Mouse (Mus musculus) CH12.LX (cell line): ENCODE results near the gene Tex21. TPM values are rescaled to one million over a fixed set of nuclear protein-coding genes. Genes with fewer than 3 reads are reported as not detected.

ENCODE experiments used
- DNase-seq: peaks from one replicate; pipeline ENCODE4 v3.0.0-alpha.2; 2013; ENCODE audit errors: extremely low read depth
- H3K27ac ChIP-seq: 2 replicates; pipeline ENCODE4 v1.5.1; 2012; ENCODE audit warnings: low read depth, mild to moderate bottlenecking, control low read depth, moderate library complexity; ENCODE audit not compliant: insufficient read depth
- H3K27me3 ChIP-seq: replicated peaks from 2 replicates; pipeline ENCODE3; 2012; ENCODE audit warnings: inconsistent platforms
- H3K36me3 ChIP-seq, 2 experiments: replicated peaks in 1 of 2; 2 replicates each; pipeline versions ENCODE3 to v1.6.1; 2012; ENCODE audit warnings: inconsistent platforms in 1 of 2, low read length in 1 of 2, mild to moderate bottlenecking in 1 of 2, mixed read lengths in 1 of 2, moderate library complexity in 1 of 2; ENCODE audit not compliant: control insufficient read depth in 1 of 2, insufficient read depth in 1 of 2
- H3K4me1 ChIP-seq, 2 experiments: 2 replicates each; pipeline ENCODE4 v1.6.1; 2012; ENCODE audit warnings: inconsistent platforms in 1 of 2, moderate library complexity in 1 of 2; ENCODE audit not compliant: insufficient read depth in 2 of 2, control insufficient read depth in 1 of 2
- H3K4me2 ChIP-seq: 2 replicates; pipeline ENCODE4 v1.6.1; 2012; ENCODE audit warnings: low read depth, mild to moderate bottlenecking, control low read depth; ENCODE audit not compliant: poor library complexity, insufficient read depth, severe bottlenecking
- H3K4me3 ChIP-seq, 3 experiments: fragments of 150-350 bp in 1 of 3; sonication (generic) in 1 of 3; replicated peaks in 1 of 3; 2 replicates each; pipeline versions ENCODE3 to v1.5.1; 2011 to 2012; ENCODE audit warnings: low read depth in 2 of 3, low read length in 2 of 3, mild to moderate bottlenecking in 2 of 3, moderate library complexity in 2 of 3, control low read depth in 1 of 3, improper control_type of control experiment in 1 of 3, inconsistent platforms in 1 of 3, mixed read lengths in 1 of 3; ENCODE audit not compliant: poor library complexity in 1 of 3
- H3K79me2 ChIP-seq: replicated peaks from 2 replicates; pipeline ENCODE4 v1.6.1; 2012; ENCODE audit warnings: mild to moderate bottlenecking, moderate library complexity; ENCODE audit not compliant: control insufficient read depth, poor library complexity, insufficient read depth, severe bottlenecking; ENCODE audit errors: extremely low read depth
- H3K9ac ChIP-seq: 2 replicates; pipeline ENCODE4 v1.6.1; 2012; ENCODE audit warnings: low read depth, mild to moderate bottlenecking, control low read depth, moderate library complexity; ENCODE audit not compliant: insufficient read depth
- H3K9me3 ChIP-seq: replicated peaks from 2 replicates; pipeline ENCODE3; 2012; ENCODE audit warnings: low read length, inconsistent platforms, mixed read lengths
- BHLHE40 ChIP-seq: IDR thresholded peaks from 2 replicates; pipeline ENCODE4 v1.6.1; 2011; ENCODE audit warnings: mild to moderate bottlenecking, low read depth, low read length, improper control_type of control experiment
- CHD1 ChIP-seq: IDR thresholded peaks from 2 replicates; pipeline ENCODE4 v1.6.1; 2012; ENCODE audit warnings: low read depth, low read length, improper control_type of control experiment, inconsistent platforms
- CHD2 ChIP-seq: IDR thresholded peaks from 2 replicates; pipeline ENCODE4 v1.6.1; 2011; ENCODE audit warnings: low read length, improper control_type of control experiment
- CTCF ChIP-seq, 2 experiments: IDR thresholded peaks in 1 of 2; conservative IDR thresholded peaks in 1 of 2; 2 replicates each; pipeline ENCODE4 v1.5.1; 2011 to 2012; ENCODE audit warnings: low read depth in 2 of 2, low read length in 2 of 2, improper control_type of control experiment in 1 of 2, inconsistent platforms in 1 of 2, mild to moderate bottlenecking in 1 of 2, moderate library complexity in 1 of 2
- E2F4 ChIP-seq: IDR thresholded peaks from 2 replicates; pipeline ENCODE4 v1.6.1; 2011; ENCODE audit warnings: low read depth, low read length, improper control_type of control experiment; ENCODE audit not compliant: insufficient replicate concordance
- ELF1 ChIP-seq: IDR thresholded peaks from 2 replicates; pipeline ENCODE4 v1.6.1; 2014; ENCODE audit warnings: low read depth, mild to moderate bottlenecking, inconsistent platforms, low read length, improper control_type of control experiment
- EP300 ChIP-seq: IDR thresholded peaks from 2 replicates; pipeline ENCODE4 v1.6.1; 2011; ENCODE audit warnings: low read length, improper control_type of control experiment
- ETS1 ChIP-seq: conservative IDR thresholded peaks from 2 replicates; pipeline ENCODE4 v1.6.1; 2012; ENCODE audit warnings: low read depth, mild to moderate bottlenecking, inconsistent platforms, low read length, improper control_type of control experiment, moderate library complexity
- GABPA ChIP-seq: IDR thresholded peaks from 2 replicates; pipeline ENCODE4 v1.6.1; 2012; ENCODE audit warnings: low read depth, low read length, improper control_type of control experiment, inconsistent platforms; ENCODE audit not compliant: insufficient replicate concordance
- HCFC1 ChIP-seq: IDR thresholded peaks from 2 replicates; pipeline ENCODE4 v1.6.1; 2012; ENCODE audit warnings: low read depth, mild to moderate bottlenecking, inconsistent platforms, low read length, improper control_type of control experiment
- IRF4 ChIP-seq: IDR thresholded peaks from 2 replicates; pipeline ENCODE4 v1.6.1; 2014; ENCODE audit warnings: low read depth, mild to moderate bottlenecking, inconsistent platforms, low read length, improper control_type of control experiment
- JUN ChIP-seq: IDR thresholded peaks from 2 replicates; pipeline ENCODE4 v1.6.1; 2011; ENCODE audit warnings: low read depth, mild to moderate bottlenecking, low read length, improper control_type of control experiment, moderate library complexity; ENCODE audit not compliant: insufficient read depth
- JUND ChIP-seq: conservative IDR thresholded peaks from 2 replicates; pipeline ENCODE4 v1.6.1; 2011; ENCODE audit warnings: low read depth, low read length, improper control_type of control experiment
- KAT2A ChIP-seq: IDR thresholded peaks from 2 replicates; pipeline ENCODE4 v1.6.1; 2012; ENCODE audit warnings: low read length, improper control_type of control experiment, inconsistent platforms; ENCODE audit not compliant: insufficient replicate concordance
- MAFK ChIP-seq: IDR thresholded peaks from 2 replicates; pipeline ENCODE4 v1.6.1; 2011; ENCODE audit warnings: low read length, improper control_type of control experiment; ENCODE audit not compliant: insufficient replicate concordance
- MAX ChIP-seq: IDR thresholded peaks from 2 replicates; pipeline ENCODE4 v1.6.1; 2011; ENCODE audit warnings: low read length, improper control_type of control experiment
- MAZ ChIP-seq: IDR thresholded peaks from 2 replicates; pipeline ENCODE4 v1.6.1; 2012; ENCODE audit warnings: low read depth, mild to moderate bottlenecking, inconsistent platforms, low read length, improper control_type of control experiment, moderate library complexity
- MEF2A ChIP-seq: IDR thresholded peaks from 2 replicates; pipeline ENCODE4 v1.6.1; 2014; ENCODE audit warnings: low read depth, mild to moderate bottlenecking, inconsistent platforms, low read length, improper control_type of control experiment, borderline replicate concordance
- MXI1 ChIP-seq: IDR thresholded peaks from 2 replicates; pipeline ENCODE4 v1.6.1; 2011; ENCODE audit warnings: mild to moderate bottlenecking, low read depth, low read length, improper control_type of control experiment
- MYC ChIP-seq: IDR thresholded peaks from 2 replicates; pipeline ENCODE4 v1.6.1; 2011; ENCODE audit warnings: low read depth, mild to moderate bottlenecking, improper control_type of control experiment, low read length
- NELFE ChIP-seq: IDR thresholded peaks from 2 replicates; pipeline ENCODE4 v1.6.1; 2011; ENCODE audit warnings: low read depth, low read length, improper control_type of control experiment
- NRF1 ChIP-seq: IDR thresholded peaks from 2 replicates; pipeline ENCODE4 v1.6.1; 2014; ENCODE audit warnings: low read depth, mild to moderate bottlenecking, inconsistent platforms, low read length, improper control_type of control experiment, moderate library complexity
- PAX5 ChIP-seq: IDR thresholded peaks from 2 replicates; pipeline ENCODE4 v1.6.1; 2012; ENCODE audit warnings: low read length, inconsistent platforms, mixed read lengths
- POLR2A ChIP-seq: IDR thresholded peaks from 2 replicates; pipeline ENCODE4 v1.6.1; 2011; ENCODE audit warnings: low read depth, mild to moderate bottlenecking, improper control_type of control experiment, low read length
- POLR2AphosphoS2 ChIP-seq: IDR thresholded peaks from 2 replicates; pipeline ENCODE4 v1.6.1; 2011; ENCODE audit warnings: low read depth, low read length, improper control_type of control experiment
- RAD21 ChIP-seq: IDR thresholded peaks from 2 replicates; pipeline ENCODE4 v1.6.1; 2011; ENCODE audit warnings: low read depth, mild to moderate bottlenecking, low read length, improper control_type of control experiment, moderate library complexity
- RCOR1 ChIP-seq: conservative IDR thresholded peaks from 2 replicates; pipeline ENCODE4 v1.6.1; 2012; ENCODE audit warnings: low read depth, mild to moderate bottlenecking, inconsistent platforms, low read length, improper control_type of control experiment
- SIN3A ChIP-seq: IDR thresholded peaks from 2 replicates; pipeline ENCODE4 v1.6.1; 2012; ENCODE audit warnings: low read length, improper control_type of control experiment, inconsistent platforms
- SMC3 ChIP-seq: IDR thresholded peaks from 2 replicates; pipeline ENCODE4 v1.6.1; 2011; ENCODE audit warnings: low read depth, low read length, improper control_type of control experiment
- TBP ChIP-seq: conservative IDR thresholded peaks from 2 replicates; pipeline ENCODE4 v1.6.1; 2011; ENCODE audit warnings: low read depth, low read length, improper control_type of control experiment
- TCF12 ChIP-seq: IDR thresholded peaks from 2 replicates; pipeline ENCODE4 v1.6.1; 2014; ENCODE audit warnings: low read depth, mild to moderate bottlenecking, inconsistent platforms, low read length, improper control_type of control experiment
- UBTF ChIP-seq: IDR thresholded peaks from 2 replicates; pipeline ENCODE4 v1.6.1; 2012; ENCODE audit warnings: low read depth, mild to moderate bottlenecking, inconsistent platforms, low read length, improper control_type of control experiment, moderate library complexity
- USF1 ChIP-seq: IDR thresholded peaks from 2 replicates; pipeline ENCODE4 v1.6.1; 2014; ENCODE audit warnings: low read depth, mild to moderate bottlenecking, inconsistent platforms, low read length, improper control_type of control experiment
- USF2 ChIP-seq: conservative IDR thresholded peaks from 2 replicates; pipeline ENCODE4 v1.6.1; 2011; ENCODE audit warnings: low read depth, low read length, improper control_type of control experiment
- ZC3H11A ChIP-seq: IDR thresholded peaks from 2 replicates; pipeline ENCODE4 v1.6.1; 2012; ENCODE audit warnings: low read depth, mild to moderate bottlenecking, inconsistent platforms, low read length, improper control_type of control experiment
- ZKSCAN1 ChIP-seq: IDR thresholded peaks from 2 replicates; pipeline ENCODE4 v1.6.1; 2012; ENCODE audit warnings: low read depth, inconsistent platforms, low read length, improper control_type of control experiment, borderline replicate concordance
- ZMIZ1 ChIP-seq: IDR thresholded peaks from 2 replicates; pipeline ENCODE4 v1.6.1; 2012; ENCODE audit warnings: low read depth, mild to moderate bottlenecking, inconsistent platforms, low read length, improper control_type of control experiment
- ZNF384 ChIP-seq: IDR thresholded peaks from 2 replicates; pipeline ENCODE4 v1.6.1; 2012; ENCODE audit warnings: low read depth, low read length, improper control_type of control experiment, inconsistent platforms
- dilution Hi-C: fragments of 300-500 bp; cut with MboI; formaldehyde crosslinking; loops from 2 replicates; pipeline ENCODE4 v1.14.3; 2020; ENCODE audit warnings: low sequenced_read_pairs; ENCODE audit not compliant: extremely low pct_unique_long_range_greater_than_20kb, extremely low pct_ligation_motif_present
- in situ Hi-C: fragments of 300-500 bp; cut with MboI; formaldehyde crosslinking; loops from 3 replicates; pipeline ENCODE4 v1.14.3; 2019; ENCODE audit warnings: low sequenced_read_pairs, low pct_ligation_motif_present, low pct_unique_long_range_greater_than_20kb, mixed read lengths
- polyA plus RNA-seq: library from polyadenylated mRNA; unstranded; fragments of >175 nt; gene quantifications from 2 replicates; pipeline ENCODE4 v1.2.1, GENCODE M21; 2012; ENCODE audit warnings: low read depth; ENCODE audit not compliant: insufficient read length
- total RNA-seq, 2 experiments: library from RNA; depleted of rRNA; stranded (reverse); fragments of 300-350 nt in 1 of 2; fragments of >200 nt in 1 of 2; gene quantifications; 2 replicates each; pipeline ENCODE4 v1.2.3; 2012 to 2014

Tex21 gene
- total and polyA plus RNA-seq, 3 experiments: 0.11 to 0.42 (median 0.29) TPM

DNA sequence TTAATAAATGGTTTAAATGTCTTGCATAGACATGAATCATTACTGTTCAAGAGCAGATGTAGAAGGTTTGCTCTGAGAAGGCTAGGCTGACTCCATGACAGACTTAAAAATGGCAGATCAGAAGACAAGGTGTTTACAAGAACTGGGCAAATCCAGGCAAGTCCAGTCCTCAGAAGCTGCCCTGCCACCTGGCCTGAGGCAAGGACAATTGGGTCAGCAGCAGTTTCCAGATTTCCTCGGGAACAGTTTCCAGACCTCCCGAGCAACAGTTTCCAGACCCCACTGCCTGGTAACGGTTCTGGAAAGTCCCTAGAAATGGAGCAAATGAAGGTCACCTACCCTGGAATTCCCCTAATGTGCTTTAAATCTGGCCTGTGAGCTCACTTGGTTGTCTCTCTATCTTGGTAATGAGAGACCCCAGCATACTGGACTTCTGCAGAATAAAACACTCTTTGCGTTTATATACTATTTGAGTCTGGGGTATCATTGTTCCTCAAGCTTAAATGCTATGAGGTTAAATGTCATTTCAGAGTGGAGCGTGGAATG, 37.0 kb downstream of the Tex21 start:
- H3K9ac ChIP-seq: no peak overlapping the region
- peak; percentile 62 for TF ChIP-seq EP300
- no peak for TF ChIP-seq SMC3
- 0 out of 2 replicates have a peak, but pooled peaks have one; percentile 13 for TF ChIP-seq JUN
- TF ChIP-seq UBTF: no peak
- TF ChIP-seq PAX5: no peak
- TF ChIP-seq MAFK: no peak
- TF ChIP-seq HCFC1: no peak
- TF ChIP-seq TCF12: 0 out of 2 replicates have a peak, but pooled peaks have one; percentile 38
- TF ChIP-seq ZNF384: no peak
- no peak for TF ChIP-seq BHLHE40
- TF ChIP-seq MAZ: no peak
- TF ChIP-seq POLR2A: no peak
- TF ChIP-seq ETS1: no peak
- TF ChIP-seq ZMIZ1: no peak
- TF ChIP-seq ZC3H11A: no peak
- no peak for TF ChIP-seq E2F4
- no peak for TF ChIP-seq NELFE
- no peak for TF ChIP-seq CHD1
- TF ChIP-seq ZKSCAN1: no peak
- no peak for TF ChIP-seq MXI1
- no peak for TF ChIP-seq ELF1
- no peak for TF ChIP-seq CHD2
- no peak for TF ChIP-seq MYC
- TF ChIP-seq RAD21: no peak
- no peak for TF ChIP-seq SIN3A
- no peak for TF ChIP-seq USF2
- no peak for TF ChIP-seq KAT2A
- TF ChIP-seq GABPA: no peak
- TF ChIP-seq CTCF (conservative IDR thresholded peaks at IDR 0.05 in 1 of 2, IDR thresholded peaks at IDR 0.05 in 1 of 2; ENCODE audit: low read depth in 2 of 2, low read length in 2 of 2): no peak
- no peak for TF ChIP-seq MAX
- no peak for TF ChIP-seq TBP
- TF ChIP-seq JUND: no peak
- TF ChIP-seq POLR2AphosphoS2: no peak
- TF ChIP-seq IRF4: no peak
- TF ChIP-seq USF1: no peak
- peak; percentile 65; the same call in 1 of the 2 replicates for TF ChIP-seq MEF2A
- 0 out of 2 replicates have a peak, but pooled peaks have one; percentile 50 for TF ChIP-seq RCOR1
- no peak for TF ChIP-seq NRF1
- peaks cover 13 to 18% of the 10 kb centered on the region in 2 experiments for H3K4me1 ChIP-seq
- no peak overlapping the region for H3K27ac ChIP-seq
- H3K4me2 ChIP-seq: no peak overlapping the region
- no peaks in the 10 kb centered on the region for H3K36me3 ChIP-seq
- no peak for DNase-seq
- in situ Hi-C loops: no loop called here
- H3K27me3 ChIP-seq: no peaks in the 10 kb centered on the region
- H3K79me2 ChIP-seq: no peaks in the 10 kb centered on the region
- dilution Hi-C loops: no loop called here
- no peaks in the 10 kb centered on the region for H3K9me3 ChIP-seq
- no peak overlapping the region for H3K4me3 ChIP-seq
